Comparison of ENCODE assay signal across 15 mouse cellular contexts in genomic region chr3:54201231-54201630, GRCm38 (mm10). TPM values are rescaled to one million over a fixed set of nuclear protein-coding genes. Genes with fewer than 3 reads are reported as not detected.
"Had no signal": no experiment of that assay in that cellular context is flagged by ENCODE, and none has a peak within 500 bp of the region (broad histone marks: within the 10 kb centered on the region; RNA-seq: fewer than 3 reads in every experiment).

No protein-coding gene starts in this region.

- DNase-seq: lung, adult 2 months; lung, postnatal 14 days; lung, postnatal 4 days; midbrain, embryonic 14.5 days; retina, postnatal 1 day; right cerebral cortex, adult 18-20 months; right cerebral cortex, postnatal 25 days; right cerebral cortex, postnatal 4 days; spleen, adult 18-20 months; thymus, adult 18-20 months; thymus, postnatal 14 days; thymus, postnatal 36 days had no signal

RNA-seq across cellular contexts. Expression of gene Trpc4, which starts 45.4 kb away (rescaled TPM):
- total RNA-seq: megakaryocyte, adult 5-6 weeks; megakaryocyte-erythroid progenitor cell, adult 5-6 weeks had no signal
- polyA plus RNA-seq: myocyte had no signal
